Mouse (Mus musculus) heart, adult 2 months (tissue): ENCODE data around the gene Rassf1.
A peak's percentile ranks its signal among the peaks of the same experiment; 100 is the strongest.

ENCODE experiments used
- CTCF ChIP-seq: fragments of 200-600 bp; IDR thresholded peaks from 2 replicates; pipeline ENCODE4 v1.8.1; 2022; ENCODE audit warnings: antibody characterized with exemption, mild to moderate bottlenecking, moderate library complexity
- EP300 ChIP-seq: fragments of 200-500 bp; IDR thresholded peaks from 2 replicates; pipeline ENCODE4 v1.6.1; 2011; ENCODE audit warnings: low read depth, low read length, control low read depth; ENCODE audit not compliant: insufficient read depth

- no peak for TF ChIP-seq CTCF
- TF ChIP-seq EP300, result peak; percentile 91
Measured at GRCm38 (mm10) chr9:107555031-107555457, 3.7 kb downstream of the Rassf1 start.
